Mouse (Mus musculus) heart, embryonic 11.5 days (tissue): ENCODE data around the gene Themis2. TPM values are rescaled to one million over a fixed set of nuclear protein-coding genes. Genes with fewer than 3 reads are reported as not detected.
"Not testable (repeated sequence)": the region's sequence is repeated elsewhere in the genome, so short reads cannot be mapped to it uniquely, and the experiment has no call there.

ENCODE experiments used
- ATAC-seq: fragments of 200-750 bp; cut with Nextera tagmentation; replicated peaks from 2 replicates; pipeline ENCODE4 v1.8.0; 2017; ENCODE audit warnings: moderate library complexity; ENCODE audit not compliant: insufficient number of reproducible peaks, low FRiP score, low TSS enrichment
- H3K27ac ChIP-seq: fragments of 300-500 bp; sonication (generic); 2 replicates; pipeline ENCODE4 v1.5.1; 2014; ENCODE audit warnings: mild to moderate bottlenecking, low read depth, low read length
- H3K27me3 ChIP-seq: fragments of 300-500 bp; sonication (generic); 2 replicates; pipeline ENCODE4 v1.6.1; 2014; ENCODE audit warnings: mild to moderate bottlenecking, low read length, mixed read lengths; ENCODE audit not compliant: control insufficient read depth, insufficient read depth
- H3K36me3 ChIP-seq: fragments of 300-500 bp; sonication (generic); 2 replicates; pipeline ENCODE4 v1.6.1; 2014; ENCODE audit warnings: mild to moderate bottlenecking, low read length, moderate library complexity, mixed read lengths; ENCODE audit not compliant: control insufficient read depth, insufficient read depth
- H3K4me1 ChIP-seq: fragments of 300-500 bp; sonication (generic); 2 replicates; pipeline ENCODE4 v1.6.1; 2014; ENCODE audit warnings: low read length; ENCODE audit not compliant: control insufficient read depth, insufficient read depth
- H3K4me2 ChIP-seq: fragments of 300-500 bp; sonication (generic); 2 replicates; pipeline ENCODE4 v1.6.1; 2014; ENCODE audit warnings: mild to moderate bottlenecking, moderate library complexity
- H3K4me3 ChIP-seq: fragments of 300-500 bp; sonication (generic); 2 replicates; pipeline ENCODE4 v1.5.1; 2014; ENCODE audit warnings: low read depth, low read length
- H3K9ac ChIP-seq: fragments of 300-500 bp; sonication (generic); 2 replicates; pipeline ENCODE4 v1.6.1; 2014; ENCODE audit warnings: mild to moderate bottlenecking, low read depth, low read length, moderate library complexity
- H3K9me3 ChIP-seq: fragments of 300-500 bp; sonication (generic); replicated peaks from 2 replicates; pipeline ENCODE4 v1.6.1; 2016; ENCODE audit warnings: low read length; ENCODE audit not compliant: control insufficient read depth
- WGBS: fragments of 180-500 bp; shearing (Covaris S2); extraction: QIAGEN DNeasy Blood & Tissue Kit; methylation state at CpG from one replicate; pipeline ENCODE4 v1.1.7; 2014; ENCODE audit not compliant: insufficient replicate concordance; 5-methylcytosine and 5-hydroxymethylcytosine counted together
- polyA plus RNA-seq: library from polyadenylated mRNA; unstranded; fragments of >200 nt; fragmentation: Nextera tagmentation; extraction: Ambion mirVana; gene quantifications from 2 replicates; pipeline ENCODE4 v1.2.1, GENCODE M21; 2014

Gene Themis2
- polyA plus RNA-seq, 1 experiment from 2014 or later = 0.29 TPM

GRCm38 (mm10) chr4:132752992-132753391 lies 43.2 kb downstream of the Themis2 start:
- 52% methylated on average over 6 of the region's 6 CpGs for WGBS
- Histone ChIP-seq H3K4me3 (no peak overlapping the region), H3K4me1 (no peaks in the 10 kb centered on the region), H3K27me3 (peaks cover 1% of the 10 kb centered on the region; the same call in 1 of the 2 replicates), H3K27ac (no peak overlapping the region), H3K9ac (no peak overlapping the region), H3K9me3 (no peaks in the 10 kb centered on the region), H3K4me2 (no peak overlapping the region), H3K36me3 (no peaks in the 10 kb centered on the region)
- ATAC-seq = no peak

- Histone ChIP-seq H3K27ac (no peak overlapping the region), H3K9me3 (no peaks in the 10 kb centered on the region), H3K4me1 (peaks cover 1% of the 10 kb centered on the region; the same call in 1 of the 2 replicates), H3K27me3 (no peaks in the 10 kb centered on the region), H3K36me3 (no peaks in the 10 kb centered on the region), H3K9ac (no peak overlapping the region), H3K4me2 (no peak overlapping the region), H3K4me3 (no peak overlapping the region)
- ATAC-seq = no peak
- 87% methylated on average over 6 of the region's 6 CpGs for WGBS
Measured at GRCm38 (mm10) chr4:132749258-132749982, 46.8 kb downstream of the Themis2 start.

DNA sequence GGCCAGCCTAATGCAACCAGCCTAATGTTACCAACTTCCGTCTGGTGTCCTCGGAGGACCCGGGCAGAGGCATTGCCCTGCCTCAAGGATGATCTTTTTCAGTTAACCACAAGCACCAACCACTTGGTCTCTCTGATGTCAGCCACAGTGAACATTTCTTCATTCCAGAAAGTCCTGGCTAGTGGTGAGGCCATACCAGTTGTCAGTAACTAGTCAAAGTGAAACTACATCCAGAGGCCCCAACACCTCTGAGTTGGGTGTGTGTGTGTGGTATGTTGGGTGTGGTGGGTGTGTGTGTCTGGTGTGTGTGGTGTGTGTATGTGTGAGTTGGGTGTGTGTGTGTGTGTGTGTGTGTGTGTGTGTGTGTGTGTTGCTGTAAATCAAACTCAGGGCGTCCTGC lies 47.4 kb downstream of the Themis2 start:
- no peaks in the 10 kb centered on the region for H3K9me3 ChIP-seq

GRCm38 (mm10) chr4:132747664-132748259 lies 48.4 kb downstream of the Themis2 start:
- no peaks in the 10 kb centered on the region for H3K9me3 ChIP-seq
- H3K36me3 ChIP-seq = no peaks in the 10 kb centered on the region
- peaks cover 3% of the 10 kb centered on the region; the same call in 1 of the 2 replicates for H3K4me1 ChIP-seq
- no peak for ATAC-seq
- no peak overlapping the region for H3K4me2 ChIP-seq
- no peak overlapping the region for H3K4me3 ChIP-seq
- 36% methylated on average over 9 of the region's 9 CpGs for WGBS
- no peaks in the 10 kb centered on the region for H3K27me3 ChIP-seq
- H3K27ac ChIP-seq = 0 out of 2 replicates have a peak overlapping the region, but pooled peaks have one; percentile 10
- 0 out of 2 replicates have a peak overlapping the region, but pooled peaks have one; percentile 16 for H3K9ac ChIP-seq

More for the DNA sequence above, 47.4 kb downstream of the Themis2 start:
- Histone ChIP-seq H3K4me2 (no peak overlapping the region), H3K27ac (no peak overlapping the region), H3K27me3 (no peaks in the 10 kb centered on the region), H3K4me1 (peaks cover 3% of the 10 kb centered on the region; the same call in 1 of the 2 replicates), H3K4me3 (no peak overlapping the region), H3K36me3 (no peaks in the 10 kb centered on the region), H3K9ac (no peak overlapping the region)
- no peak for ATAC-seq
- WGBS = 90% methylated on average over 4 of the region's 4 CpGs

GRCm38 (mm10) chr4:132746911-132747517 lies 49.2 kb downstream of the Themis2 start:
- Histone ChIP-seq H3K27me3 (no peaks in the 10 kb centered on the region), H3K9ac (no peak overlapping the region), H3K27ac (0 out of 2 replicates have a peak overlapping the region, but pooled peaks have one; percentile 10), H3K9me3 (no peaks in the 10 kb centered on the region), H3K4me2 (no peak overlapping the region), H3K36me3 (no peaks in the 10 kb centered on the region), H3K4me3 (no peak overlapping the region), H3K4me1 (peaks cover 3% of the 10 kb centered on the region; the same call in 1 of the 2 replicates)
- ATAC-seq = no peak
- 84% methylated on average over 9 of the region's 9 CpGs for WGBS

DNA sequence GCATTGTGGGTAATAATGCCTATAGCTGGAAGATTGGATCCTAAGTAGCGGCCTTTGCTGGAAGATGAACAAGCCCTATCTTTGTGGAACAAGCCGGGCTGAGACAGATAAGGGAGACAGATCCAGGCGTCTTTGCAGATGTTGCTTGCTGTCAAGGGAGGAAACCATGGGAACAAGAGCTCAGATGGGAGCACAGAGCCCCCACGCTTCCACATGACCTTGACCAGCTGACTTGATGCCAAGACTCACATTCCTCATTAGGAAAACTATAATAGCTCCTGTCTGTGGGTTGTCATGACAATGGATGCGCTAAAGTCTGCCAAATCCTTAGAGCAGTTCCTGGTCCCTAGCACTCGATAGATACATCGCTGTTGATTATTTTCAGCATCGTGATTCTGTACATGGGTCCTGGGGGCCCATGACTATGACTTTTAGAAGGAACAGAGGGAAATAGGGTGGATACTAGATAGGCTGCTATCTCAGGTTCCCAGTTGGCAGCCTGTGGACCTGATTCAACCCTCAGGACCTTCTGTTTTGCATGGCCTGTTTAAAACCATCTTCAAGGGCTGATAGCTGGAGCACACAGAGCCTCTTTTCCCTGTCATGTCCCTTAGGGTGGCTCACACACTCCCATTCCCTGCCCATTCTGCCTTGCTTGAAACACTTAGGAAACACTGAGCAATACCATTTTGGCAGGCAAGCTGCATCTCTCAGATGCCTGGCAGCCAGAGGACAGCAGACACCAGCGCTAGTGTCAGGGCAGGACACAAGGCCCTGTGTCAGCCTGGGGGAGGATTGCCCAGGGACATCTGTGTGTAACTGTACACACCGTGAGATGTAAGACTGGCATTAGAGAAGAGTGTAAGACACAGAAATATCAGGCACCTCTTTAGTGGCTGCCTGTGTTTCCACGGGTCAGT lies 51.9 kb downstream of the Themis2 start:
- Histone ChIP-seq H3K9ac (no peak overlapping the region), H3K4me2 (no peak overlapping the region), H3K4me1 (peaks cover 3% of the 10 kb centered on the region; the same call in 1 of the 2 replicates), H3K9me3 (no peaks in the 10 kb centered on the region), H3K36me3 (no peaks in the 10 kb centered on the region), H3K27ac (no peak overlapping the region), H3K27me3 (no peaks in the 10 kb centered on the region; the same call in 1 of the 2 replicates), H3K4me3 (no peak overlapping the region)
- 60% methylated on average over 11 of the region's 11 CpGs for WGBS
- no peak for ATAC-seq

DNA sequence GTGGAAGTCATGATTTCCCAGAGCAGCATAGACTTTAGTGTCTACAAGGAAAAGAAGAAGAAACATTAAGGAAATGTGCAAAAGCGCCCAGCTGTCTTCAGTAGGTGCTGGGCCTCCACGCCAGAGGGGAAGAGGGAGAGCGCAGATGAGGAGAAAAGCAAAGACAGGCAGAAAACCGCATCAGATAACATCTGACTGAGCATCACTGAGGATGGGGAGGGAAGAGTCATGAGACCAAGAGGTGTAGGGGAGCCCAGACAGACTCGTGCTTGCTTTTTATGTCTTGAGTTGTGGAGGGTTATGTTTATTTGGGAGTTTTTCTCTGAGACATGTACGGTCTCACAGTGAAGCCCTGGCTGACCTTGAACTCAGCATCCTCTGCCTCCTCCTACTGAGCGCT lies 54.7 kb downstream of the Themis2 start:
- no peaks in the 10 kb centered on the region for H3K9me3 ChIP-seq
- no peak overlapping the region for H3K4me3 ChIP-seq
- no peak for ATAC-seq
- H3K4me1 ChIP-seq = peaks cover 3% of the 10 kb centered on the region; the same call in 1 of the 2 replicates
- H3K27me3 ChIP-seq = no peaks in the 10 kb centered on the region; the same call in 1 of the 2 replicates
- H3K36me3 ChIP-seq = no peaks in the 10 kb centered on the region
- no peak overlapping the region for H3K4me2 ChIP-seq
- H3K27ac ChIP-seq = no peak overlapping the region
- WGBS = 85% methylated on average over 7 of the region's 7 CpGs
- H3K9ac ChIP-seq = no peak overlapping the region

DNA sequence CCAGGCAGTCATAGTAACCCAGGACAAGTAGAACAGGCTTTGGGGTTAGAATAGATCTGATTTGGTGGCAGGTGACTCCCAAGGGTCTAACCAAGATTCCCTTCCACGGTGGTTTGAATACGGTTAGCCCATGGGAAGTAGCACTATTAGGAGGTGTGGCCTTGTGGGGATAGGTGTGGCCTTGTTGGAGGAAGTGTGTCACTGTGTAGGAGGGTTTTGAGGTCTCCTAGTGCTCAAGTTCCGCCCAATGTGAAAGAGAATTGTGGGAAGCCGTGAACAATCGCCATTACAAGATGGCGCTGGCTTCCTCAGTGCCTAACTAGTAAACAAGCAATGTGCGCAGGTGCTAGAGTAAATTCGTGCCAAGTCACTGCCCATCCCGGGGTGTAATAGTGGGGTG lies 59.0 kb downstream of the Themis2 start:
- H3K4me1 ChIP-seq, H3K9me3 ChIP-seq, H3K36me3 ChIP-seq, H3K4me3 ChIP-seq, H3K9ac ChIP-seq, ATAC-seq, H3K27me3 ChIP-seq, H3K4me2 ChIP-seq, H3K27ac ChIP-seq: not testable (repeated sequence)
- 87% methylated on average over 9 of the region's 9 CpGs for WGBS
